Mouse (Mus musculus) NIH3T3 (cell line): Measurements from ENCODE around the gene Lclat1.

Source experiments
- DNase-seq: peaks from one replicate; pipeline ENCODE4 v3.0.0-alpha.2; 2012; ENCODE audit warnings: low read depth

The Lclat1 gene

DNA sequence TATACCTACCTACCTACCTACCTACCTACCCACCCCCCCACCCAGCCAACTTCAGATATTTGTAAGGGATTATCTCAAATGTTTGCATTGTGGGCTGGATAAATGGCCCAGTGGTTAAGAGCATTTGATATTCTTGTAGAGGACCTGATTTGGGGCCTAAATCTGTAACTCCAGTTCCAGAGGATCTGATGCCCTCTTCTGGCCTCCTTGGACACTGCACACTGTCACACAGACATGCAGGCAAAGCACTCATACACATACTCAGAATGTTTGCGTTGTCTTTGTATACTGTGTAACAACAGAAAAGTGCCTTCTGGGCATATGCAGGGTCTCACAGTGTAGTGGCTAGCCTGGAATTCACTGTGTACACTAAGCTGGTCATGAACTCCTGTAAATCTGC is 88.4 kb downstream of the Lclat1 start:
- peak; percentile 36 for DNase-seq

DNA sequence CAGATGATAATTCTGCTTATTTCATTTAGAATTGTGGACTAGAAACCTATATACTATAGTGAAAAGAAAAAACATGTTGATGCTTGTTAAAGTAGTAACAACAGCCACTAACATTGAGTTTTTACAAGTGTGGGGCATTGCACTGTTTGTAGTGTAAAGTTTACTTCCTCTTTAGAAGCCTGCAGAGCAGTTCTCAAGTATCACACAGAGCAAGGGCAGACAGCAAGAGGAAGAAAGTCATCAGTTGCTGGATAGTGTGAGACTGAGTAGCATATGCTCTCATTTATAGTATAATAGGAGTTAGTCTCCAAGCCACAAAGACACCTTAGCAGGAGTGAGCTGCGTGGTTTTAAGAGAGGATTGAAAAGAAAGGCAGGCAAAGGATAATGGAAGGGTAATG is 89.9 kb downstream of the Lclat1 start:
- no peak for DNase-seq

DNA sequence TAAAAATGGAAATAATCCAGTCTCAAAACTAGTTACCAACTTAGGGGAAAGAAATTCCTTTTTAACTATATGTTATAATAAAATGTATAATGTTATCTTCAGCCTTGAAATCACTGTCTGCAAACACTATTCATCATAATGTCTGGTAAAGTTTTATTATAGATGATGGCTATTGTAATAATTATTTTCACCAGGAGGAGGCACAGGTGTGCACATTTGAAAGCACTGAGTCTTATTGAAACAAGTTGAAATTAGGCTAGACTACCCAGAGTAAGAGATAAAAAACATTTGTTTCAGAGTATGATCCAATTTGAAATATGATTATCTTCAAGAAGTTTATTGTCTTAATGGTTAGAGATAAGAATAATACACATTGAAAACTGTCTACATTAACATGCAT is 91.6 kb downstream of the Lclat1 start:
- DNase-seq: peak; percentile 56

DNA sequence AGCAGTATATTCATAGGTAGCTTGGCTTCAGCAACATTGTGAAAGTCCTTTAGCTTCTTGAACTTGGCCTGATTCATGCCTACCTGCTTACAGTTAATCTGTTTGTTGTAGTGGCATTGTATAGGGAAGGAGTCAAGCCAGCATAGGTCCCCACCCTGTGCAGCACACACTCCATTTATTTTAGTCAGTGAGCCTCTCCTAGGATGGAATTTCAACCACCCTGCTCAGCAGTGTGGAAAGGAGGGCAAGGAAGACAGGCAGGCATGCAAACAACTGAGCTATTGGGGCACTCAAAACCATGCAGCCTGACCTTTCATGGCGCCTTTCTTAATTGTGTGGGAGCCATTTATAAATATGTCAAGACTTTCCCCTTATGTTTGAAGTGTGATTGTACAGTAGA is 92.6 kb downstream of the Lclat1 start:
- DNase-seq: no peak

DNA sequence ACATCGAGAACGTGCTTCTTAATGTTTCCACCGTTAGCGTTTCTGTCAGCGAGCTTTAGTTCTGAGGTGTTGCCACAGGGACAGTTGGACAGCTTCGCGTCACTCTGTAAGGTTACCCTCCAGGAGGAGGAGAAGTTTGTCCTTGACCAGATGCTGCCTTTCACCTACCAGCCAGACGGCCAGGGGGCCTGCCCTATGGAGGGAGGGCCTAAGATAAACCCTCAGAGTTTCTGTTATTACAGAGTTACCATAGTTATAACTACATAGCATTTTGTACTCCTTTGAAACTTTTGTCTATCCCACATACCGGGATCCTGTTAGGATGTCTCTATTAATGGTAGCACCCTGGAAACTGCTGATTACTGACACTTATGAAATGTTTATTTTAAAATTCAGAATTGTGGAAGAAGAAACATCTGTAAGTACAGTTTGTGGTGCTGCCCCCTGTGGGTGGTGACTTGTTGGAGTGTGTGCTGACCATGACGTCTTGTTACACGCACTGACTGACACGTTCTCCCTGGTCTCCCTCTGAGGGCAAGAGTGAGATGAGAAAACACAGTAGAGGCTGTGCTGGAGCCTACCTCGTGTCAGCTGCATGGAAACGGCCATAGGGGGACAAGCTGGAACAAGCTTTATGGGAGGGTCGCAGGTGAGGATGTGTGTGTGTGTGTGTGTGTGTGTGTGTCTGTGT is 96.0 kb downstream of the Lclat1 start:
- DNase-seq: no peak

DNA sequence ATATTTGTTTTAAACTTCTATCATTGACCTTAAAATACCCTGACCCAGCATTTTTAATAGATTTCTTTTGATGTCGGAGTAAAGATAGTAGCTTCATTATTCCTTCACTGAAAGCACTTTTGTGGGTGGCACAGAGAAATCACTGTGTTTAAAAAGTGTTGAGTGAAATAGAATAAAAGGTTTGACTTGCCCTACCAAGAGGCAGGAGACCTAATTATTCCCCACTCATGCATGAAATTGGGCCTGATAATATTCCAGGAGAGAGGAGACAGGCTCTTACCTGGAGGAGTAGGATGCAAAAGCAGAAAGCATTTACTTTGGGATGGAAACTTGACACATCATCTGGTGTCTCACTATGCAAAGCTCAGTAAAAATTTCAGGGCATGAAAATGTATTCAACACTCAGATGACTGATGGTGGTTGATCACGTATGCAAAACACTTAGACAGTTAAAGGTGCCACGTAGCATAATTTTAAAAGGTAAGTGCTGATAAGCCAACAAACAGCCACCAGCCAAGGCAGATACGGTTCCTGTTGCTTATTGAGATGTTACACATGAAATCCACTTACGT is 103.3 kb downstream of the Lclat1 start:
- no peak for DNase-seq

DNA sequence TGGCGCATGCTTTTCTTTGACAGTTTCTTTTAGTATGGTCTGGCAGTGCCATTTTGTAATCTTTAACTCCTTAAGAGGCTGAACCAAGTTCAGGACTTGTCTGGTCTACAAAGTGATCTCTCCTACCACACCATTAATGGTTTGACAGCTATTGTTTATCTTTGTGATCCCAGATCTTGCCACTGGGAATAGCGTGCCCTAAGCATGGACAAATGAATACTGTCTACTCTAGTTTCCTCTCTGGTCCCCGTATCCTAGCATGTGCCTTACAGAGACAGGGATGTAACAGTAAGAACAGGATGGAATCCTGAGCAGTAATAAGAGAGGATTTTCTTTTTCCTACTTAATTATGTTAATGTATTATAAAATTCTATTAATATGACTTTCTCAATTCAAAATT is 105.0 kb downstream of the Lclat1 start:
- DNase-seq: no peak

DNA sequence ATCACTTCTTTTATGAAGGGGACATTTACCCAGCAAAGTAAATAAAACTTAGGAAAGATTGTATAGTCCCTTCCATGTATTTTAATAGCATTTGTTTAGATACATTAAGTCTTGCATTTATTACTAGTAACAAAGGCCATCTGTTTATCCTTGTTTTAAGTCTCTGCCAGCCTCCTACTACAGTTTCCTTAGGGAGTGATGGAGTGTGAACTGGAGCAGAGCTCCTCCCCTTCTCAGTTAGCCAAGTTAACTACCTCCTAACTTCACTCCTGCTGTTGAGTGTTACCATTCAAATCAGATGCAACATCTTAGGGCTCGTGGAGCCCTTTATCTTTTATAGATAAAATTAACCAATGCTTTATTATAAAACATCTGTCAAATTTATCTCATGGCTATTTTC is 105.4 kb downstream of the Lclat1 start:
- DNase-seq: no peak

DNA sequence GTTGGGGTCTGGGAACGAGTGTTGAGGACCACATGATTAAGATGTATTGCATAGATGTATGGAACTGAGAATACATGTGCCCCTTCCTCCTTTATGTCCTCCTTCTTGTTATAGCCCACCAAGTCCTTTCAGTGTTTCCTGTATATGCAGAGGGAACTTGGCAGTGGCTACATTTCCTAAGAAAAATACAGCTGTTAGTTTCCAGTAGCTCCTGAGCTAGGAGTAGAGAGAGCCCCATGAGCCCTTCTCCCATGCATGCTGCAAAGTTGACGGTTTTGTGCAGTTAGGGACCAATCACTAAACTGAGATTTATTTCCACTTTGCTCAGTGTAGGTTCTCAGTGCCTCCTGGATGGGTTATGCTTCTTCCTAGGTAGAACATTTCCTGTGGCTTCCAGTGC is 105.9 kb downstream of the Lclat1 start:
- DNase-seq: no peak

DNA sequence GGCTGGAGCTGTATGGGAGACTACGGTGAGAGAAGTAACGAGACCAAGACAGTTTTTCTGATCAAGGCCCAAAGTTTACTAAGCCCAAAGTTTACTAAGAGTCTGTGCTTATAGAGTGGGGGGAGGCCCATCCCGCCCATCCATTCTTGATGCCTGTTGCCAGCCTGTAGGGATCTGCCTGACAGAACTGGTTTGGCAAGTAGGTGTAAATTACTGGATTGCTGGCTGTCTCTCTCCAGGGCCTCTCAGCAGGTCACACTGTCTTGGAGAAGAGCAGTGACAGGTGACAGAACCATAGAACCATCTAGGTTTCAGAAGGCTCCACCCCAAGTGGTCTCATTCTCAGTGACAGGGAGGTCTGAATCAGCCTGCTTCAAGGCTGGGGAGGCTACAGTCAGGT is 109.5 kb downstream of the Lclat1 start:
- no peak for DNase-seq

DNA sequence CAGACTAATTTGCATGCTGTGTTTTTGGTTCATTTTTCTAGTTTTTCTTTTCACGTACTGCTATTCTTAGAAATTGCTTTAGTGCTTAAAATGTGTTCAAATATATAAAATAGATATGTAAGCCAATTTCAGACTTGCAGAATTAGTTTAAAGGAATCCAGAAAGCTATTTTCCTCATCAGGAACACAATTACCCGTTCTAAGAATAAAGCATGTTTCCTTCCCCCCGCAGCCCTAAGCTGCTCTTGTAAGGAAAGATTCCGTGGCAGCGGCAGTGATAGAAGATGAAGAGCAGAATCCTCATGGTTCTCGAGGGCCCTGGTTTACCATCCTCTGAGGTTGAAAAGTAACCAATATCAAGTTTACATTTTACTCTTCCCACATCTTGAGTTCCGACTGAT is 113.0 kb downstream of the Lclat1 start:
- no peak for DNase-seq

DNA sequence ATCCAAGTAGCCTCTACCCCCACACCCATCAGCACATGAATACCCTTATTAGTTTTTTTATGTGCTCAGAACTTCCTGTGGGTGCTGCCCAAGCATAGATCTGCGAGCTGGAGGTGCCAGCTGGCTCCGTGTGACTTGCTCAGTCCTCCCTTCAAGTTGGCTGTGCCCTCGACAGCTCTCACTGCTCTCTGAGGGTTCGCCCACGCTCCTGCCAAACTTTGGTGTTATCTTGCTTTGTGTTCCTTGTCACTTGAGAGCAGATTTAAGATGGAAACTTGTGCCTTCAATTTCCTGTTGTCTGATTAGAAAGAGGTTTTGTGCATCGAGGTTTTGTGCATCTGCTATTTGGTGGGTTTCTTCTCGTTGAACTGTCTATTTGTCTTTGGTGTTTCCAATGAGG is 114.3 kb downstream of the Lclat1 start:
- no peak for DNase-seq

DNA sequence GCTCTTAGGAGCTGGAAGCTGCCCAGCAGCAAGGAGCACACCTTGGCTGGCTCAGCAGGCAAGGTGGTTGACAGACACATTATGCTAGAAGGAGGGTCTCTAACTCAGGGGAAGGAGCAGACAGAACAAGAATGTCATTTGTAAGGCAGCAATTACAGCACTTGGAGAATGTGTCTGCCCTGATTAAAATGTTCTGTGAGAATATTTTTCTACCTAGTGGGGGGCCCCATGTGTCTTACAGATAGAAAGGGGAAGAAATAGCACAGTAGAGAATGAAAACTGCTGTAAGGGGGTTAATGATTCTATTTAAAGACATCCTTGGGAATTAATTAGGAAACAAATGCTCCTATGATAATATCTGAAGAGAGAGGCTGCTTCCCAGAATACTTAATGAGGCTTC is 117.7 kb downstream of the Lclat1 start:
- no peak for DNase-seq

DNA sequence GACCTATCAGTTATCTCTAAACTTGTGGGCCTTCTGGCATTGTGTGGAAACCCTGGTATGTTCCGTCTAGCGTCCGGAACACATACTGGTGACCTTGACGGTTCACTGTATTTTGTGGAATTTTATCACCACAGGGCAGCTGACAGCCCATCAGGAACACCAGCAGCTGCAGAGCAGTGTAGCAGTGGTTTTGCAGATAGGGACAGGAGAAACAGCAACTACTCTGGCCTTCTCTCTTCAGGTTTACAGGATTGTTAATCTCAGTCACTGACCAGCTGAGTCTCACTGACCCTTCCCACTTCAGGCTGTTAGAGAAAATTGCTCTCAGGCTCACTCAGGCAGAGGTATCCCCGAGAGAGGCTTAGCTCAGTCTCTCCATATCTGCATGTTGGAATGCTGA is 118.2 kb downstream of the Lclat1 start:
- DNase-seq: no peak

DNA sequence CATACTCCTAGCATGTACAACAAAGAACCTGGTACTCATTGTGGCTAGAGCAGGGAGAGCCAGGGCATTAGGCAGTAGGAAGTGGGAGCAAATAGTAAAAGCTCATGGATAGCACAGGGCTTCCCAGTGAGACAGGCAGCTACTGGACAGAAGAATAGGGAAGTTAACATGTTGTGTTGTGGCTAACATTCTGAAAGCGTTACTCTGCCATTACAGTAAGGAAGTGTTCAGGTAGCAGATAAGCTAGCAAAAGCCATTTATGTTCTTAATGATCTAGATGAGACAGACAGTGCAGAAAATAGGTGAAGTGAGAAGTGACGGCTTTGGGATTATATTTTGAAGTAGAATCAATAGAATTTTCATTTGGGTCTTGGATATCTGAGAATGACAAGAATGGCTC is 118.8 kb downstream of the Lclat1 start:
- DNase-seq: no peak

DNA sequence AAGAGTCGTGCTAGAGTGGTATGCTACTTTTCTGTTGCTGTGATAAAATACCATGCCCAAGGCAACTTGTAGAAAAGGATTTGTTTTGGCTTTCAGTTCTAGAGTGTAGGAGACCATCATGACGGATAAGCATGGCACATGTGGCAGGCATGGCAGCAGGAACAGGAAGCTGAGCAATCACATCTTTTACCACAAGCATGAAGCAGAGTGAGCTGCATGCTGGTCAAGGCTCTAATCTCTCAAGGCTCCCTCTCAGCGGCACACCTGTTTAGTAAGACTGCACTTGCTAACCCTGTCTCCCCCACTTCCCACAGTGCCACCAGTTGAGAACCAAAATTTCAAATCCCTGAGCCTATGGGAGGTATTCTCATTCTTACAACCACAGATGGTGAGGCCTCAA is 119.6 kb downstream of the Lclat1 start:
- DNase-seq: no peak

DNA sequence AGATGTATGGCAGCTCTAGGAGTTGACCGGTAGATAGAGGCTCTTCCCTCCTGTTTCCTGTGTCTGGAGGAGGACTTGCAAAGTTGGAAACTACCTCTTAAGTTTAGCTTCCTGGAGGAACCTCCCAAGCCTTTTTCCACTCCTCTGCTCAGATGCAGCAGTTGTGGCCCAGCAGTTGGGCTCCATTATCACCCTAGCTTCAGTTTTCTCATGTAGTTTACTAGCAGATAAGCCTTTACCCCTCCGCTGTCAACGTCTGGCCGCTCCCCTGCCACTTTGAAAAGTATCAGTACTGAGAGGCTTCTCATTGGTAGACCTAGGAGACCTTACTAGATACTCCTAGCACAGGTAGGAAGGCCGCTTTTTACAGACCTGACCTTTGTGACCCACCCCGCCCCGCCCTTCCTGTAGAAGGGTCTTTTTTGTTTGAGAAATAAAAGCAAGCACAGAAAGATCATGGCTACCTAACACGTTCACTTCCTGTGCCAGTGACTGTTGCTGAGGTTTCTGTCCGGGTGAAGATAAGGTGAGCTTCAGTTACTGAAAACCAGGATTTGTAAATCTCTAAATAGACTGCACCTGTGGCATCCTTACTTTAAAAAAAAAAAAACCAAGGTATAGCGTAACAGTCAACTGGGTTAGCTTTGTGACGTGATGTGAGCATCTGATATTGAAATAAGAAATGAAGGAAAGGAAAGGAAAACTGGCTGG is 121.8 kb downstream of the Lclat1 start:
- no peak for DNase-seq

DNA sequence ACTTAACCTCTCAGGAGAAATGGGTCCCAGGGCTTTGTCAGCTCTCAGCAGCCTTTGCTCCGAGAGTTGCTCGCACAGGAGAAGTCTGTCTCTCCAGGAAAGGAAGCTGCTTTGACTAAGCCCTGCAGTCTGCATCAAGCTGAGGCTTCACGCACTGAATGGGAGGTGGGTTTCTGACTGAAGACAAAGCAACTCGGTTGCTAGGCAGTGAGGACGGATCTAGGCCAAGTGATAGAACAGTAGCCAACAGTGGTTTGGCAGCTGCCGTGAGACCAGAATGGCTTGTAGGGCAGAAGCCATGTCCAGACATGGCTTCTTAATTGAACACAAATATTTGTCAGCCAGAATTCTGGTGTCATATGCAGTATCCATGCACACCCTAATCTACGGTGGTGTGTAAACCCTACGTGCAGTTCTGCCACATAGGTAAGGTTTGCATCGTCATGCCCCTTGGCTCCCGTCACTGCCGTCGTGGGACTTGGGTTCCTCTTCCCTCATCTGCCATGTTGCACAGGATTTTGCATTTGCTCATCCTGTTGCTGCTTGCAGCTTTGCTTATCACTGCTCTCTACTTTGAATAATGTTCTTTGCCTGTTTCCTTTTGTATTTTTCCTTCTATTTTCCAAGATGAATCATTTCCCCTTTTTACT is 122.7 kb downstream of the Lclat1 start:
- DNase-seq: no peak

DNA sequence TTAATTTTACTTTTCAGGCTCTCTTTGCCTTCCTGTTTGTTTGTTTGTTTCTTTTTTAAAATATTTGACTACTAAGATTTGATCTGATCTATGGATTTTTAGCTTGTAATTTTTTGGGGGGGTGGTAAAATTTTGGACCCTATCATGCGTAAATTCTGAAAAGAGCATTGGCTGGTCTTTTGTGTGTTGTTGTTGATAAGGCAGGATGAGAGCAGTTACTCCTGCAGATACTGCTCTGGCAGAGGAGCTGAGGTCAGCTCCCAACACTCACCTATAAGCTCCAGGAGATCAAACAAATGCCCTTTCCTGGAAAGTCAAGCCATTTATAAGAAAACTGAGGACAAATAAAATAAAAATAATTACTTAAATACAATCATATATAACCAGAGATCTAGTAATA is 123.6 kb downstream of the Lclat1 start:
- DNase-seq: no peak

DNA sequence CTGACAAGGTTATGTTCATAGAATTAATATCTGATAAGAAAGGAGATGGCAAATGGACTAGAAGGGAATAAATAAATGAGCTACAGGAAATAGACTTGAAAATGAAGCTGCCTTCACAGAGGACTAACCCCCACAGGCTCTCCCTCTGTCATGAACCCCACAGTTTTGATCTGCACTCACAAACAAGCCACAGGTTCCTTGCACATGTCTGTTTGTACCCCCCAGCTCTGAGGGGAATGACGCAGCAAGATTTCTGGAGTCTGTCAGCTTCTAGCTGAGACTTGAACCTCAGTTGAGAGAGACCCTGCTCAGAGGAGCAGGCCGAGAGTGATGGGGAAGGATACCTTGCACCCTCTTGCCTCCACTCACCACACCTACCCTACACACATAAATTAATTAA is 124.8 kb downstream of the Lclat1 start:
- DNase-seq: no peak

DNA sequence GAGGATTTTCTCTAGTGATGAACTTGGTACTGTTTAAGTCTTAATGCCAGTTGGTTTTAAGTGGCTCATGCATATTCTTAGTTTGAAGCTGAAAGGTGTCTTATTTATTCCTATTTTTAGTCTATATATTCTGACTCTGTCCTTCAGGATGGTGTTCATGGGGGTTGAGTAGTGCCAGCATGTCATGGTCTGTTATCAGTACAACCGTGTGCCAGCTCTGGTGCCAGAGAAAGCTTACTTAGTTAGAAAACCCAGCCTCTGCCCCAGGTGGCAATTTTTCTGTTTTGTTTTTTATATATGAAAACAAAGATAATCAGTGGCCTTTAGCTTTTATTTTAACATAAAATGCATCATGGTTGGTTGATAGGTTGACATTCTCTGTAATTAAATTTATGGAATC is 126.2 kb downstream of the Lclat1 start:
- DNase-seq: no peak

DNA sequence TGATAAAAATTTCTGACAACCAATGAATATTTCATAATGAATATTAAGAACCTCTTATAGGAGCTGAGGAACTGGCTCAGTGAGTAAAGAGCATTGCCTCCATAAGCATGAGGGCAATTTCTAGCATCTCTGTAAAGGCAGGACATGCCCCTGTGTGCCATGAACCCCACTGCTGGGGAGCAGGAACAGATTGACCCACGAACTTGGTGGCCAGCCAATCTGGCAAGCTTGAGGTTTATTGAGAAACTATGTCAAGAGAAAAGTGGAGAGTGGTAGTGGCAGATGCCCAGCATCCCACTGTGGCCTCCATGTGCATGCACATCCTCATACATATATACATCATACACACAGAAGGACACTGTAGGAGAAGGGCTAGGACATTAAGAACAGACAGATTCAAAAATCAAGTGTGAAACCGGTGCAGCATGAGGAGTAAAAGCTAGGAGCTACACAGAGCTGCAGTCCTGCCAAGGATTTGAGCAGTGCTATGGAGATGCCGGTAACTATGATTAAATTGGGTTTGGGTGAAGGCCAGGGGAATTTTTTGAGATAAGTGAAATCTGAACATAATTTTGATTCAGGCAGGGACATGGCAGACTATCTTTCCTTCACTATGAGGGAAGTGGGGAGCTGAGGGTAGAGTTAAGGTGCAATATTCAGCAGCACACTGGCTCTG is 129.5 kb downstream of the Lclat1 start:
- peak; percentile 91 for DNase-seq

DNA sequence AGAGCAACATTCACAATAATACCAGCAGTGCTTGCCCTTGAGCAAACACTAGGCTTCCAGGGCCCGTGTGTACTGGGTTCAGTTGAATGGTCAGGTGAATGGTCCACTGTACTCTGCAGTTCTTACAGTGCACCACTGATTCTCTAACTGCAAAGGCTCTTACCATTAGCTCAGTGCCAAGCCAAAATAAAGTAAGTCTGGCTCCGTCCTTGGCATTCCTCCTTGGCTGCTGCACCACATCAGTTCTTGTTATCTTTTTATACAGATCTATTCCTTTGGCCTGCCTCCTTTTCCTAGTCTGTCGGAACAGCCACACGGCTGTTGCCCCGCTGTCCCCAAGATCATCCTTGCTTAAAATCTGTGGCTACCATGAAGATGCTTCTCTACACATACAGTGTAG is 130.7 kb downstream of the Lclat1 start:
- no peak for DNase-seq
